Mouse (Mus musculus) intestine, embryonic 14.5 days (tissue): ENCODE results near the gene Pwp1. TPM values are rescaled to one million over a fixed set of nuclear protein-coding genes. Genes with fewer than 3 reads are reported as not detected.
"Not testable (repeated sequence)": the region's sequence is repeated elsewhere in the genome, so short reads cannot be mapped to it uniquely, and the experiment has no call there.

ENCODE experiments used
- ATAC-seq: fragments of 200-750 bp; cut with Nextera tagmentation; replicated peaks from 2 replicates; pipeline ENCODE4 v1.8.0; 2017; ENCODE audit warnings: low read depth, moderate number of reproducible peaks, moderate TSS enrichment, moderate library complexity; ENCODE audit not compliant: low FRiP score, low TSS enrichment
- DNase-seq: peaks from one replicate; pipeline ENCODE4 v3.0.0-alpha.2; 2018; ENCODE audit warnings: low spot score
- H3K27ac ChIP-seq: fragments of 300-500 bp; sonication (generic); 2 replicates; pipeline ENCODE4 v1.5.1; 2014; ENCODE audit warnings: low read depth, mild to moderate bottlenecking, control low read depth
- H3K27me3 ChIP-seq: fragments of 300-500 bp; sonication (generic); replicated peaks from 2 replicates; pipeline ENCODE4 v1.6.1; 2014; ENCODE audit warnings: low read length, control low read depth; ENCODE audit not compliant: control insufficient read depth, insufficient read depth
- H3K36me3 ChIP-seq: fragments of 300-500 bp; sonication (generic); 2 replicates; pipeline ENCODE4 v1.6.1; 2014; ENCODE audit warnings: low read length, control low read depth; ENCODE audit not compliant: control insufficient read depth, insufficient read depth
- H3K4me1 ChIP-seq: fragments of 300-500 bp; sonication (generic); replicated peaks from 2 replicates; pipeline ENCODE4 v1.6.1; 2014; ENCODE audit warnings: low read length, control low read depth, mixed read lengths; ENCODE audit not compliant: control insufficient read depth, insufficient read depth
- H3K4me2 ChIP-seq: fragments of 300-500 bp; sonication (generic); 2 replicates; pipeline ENCODE4 v1.6.1; 2014; ENCODE audit warnings: low read length
- H3K4me3 ChIP-seq: fragments of 300-500 bp; sonication (generic); 2 replicates; pipeline ENCODE4 v1.5.1; 2014; ENCODE audit warnings: low read depth, low read length, control low read depth, mixed read lengths
- H3K9ac ChIP-seq: fragments of 300-500 bp; sonication (generic); 2 replicates; pipeline ENCODE4 v1.6.1; 2014; ENCODE audit warnings: mild to moderate bottlenecking, low read length
- H3K9me3 ChIP-seq: fragments of 300-500 bp; sonication (generic); 2 replicates; pipeline ENCODE4 v1.6.1; 2016; ENCODE audit warnings: low read length, control low read depth; ENCODE audit not compliant: control insufficient read depth
- WGBS: fragments of 180-500 bp; shearing (Covaris S2); extraction: QIAGEN DNeasy Blood & Tissue Kit; methylation state at CpG from one replicate; pipeline ENCODE4 v1.1.7; 2014; 5-methylcytosine and 5-hydroxymethylcytosine counted together
- polyA plus RNA-seq: library from polyadenylated mRNA; unstranded; fragments of >200 nt; fragmentation: Nextera tagmentation; extraction: Ambion mirVana; gene quantifications from 2 replicates; pipeline ENCODE4 v1.2.1, GENCODE M21; 2014

The Pwp1 gene
- 82.1 and 85.0 TPM in 2 replicates for polyA plus RNA-seq

DNA sequence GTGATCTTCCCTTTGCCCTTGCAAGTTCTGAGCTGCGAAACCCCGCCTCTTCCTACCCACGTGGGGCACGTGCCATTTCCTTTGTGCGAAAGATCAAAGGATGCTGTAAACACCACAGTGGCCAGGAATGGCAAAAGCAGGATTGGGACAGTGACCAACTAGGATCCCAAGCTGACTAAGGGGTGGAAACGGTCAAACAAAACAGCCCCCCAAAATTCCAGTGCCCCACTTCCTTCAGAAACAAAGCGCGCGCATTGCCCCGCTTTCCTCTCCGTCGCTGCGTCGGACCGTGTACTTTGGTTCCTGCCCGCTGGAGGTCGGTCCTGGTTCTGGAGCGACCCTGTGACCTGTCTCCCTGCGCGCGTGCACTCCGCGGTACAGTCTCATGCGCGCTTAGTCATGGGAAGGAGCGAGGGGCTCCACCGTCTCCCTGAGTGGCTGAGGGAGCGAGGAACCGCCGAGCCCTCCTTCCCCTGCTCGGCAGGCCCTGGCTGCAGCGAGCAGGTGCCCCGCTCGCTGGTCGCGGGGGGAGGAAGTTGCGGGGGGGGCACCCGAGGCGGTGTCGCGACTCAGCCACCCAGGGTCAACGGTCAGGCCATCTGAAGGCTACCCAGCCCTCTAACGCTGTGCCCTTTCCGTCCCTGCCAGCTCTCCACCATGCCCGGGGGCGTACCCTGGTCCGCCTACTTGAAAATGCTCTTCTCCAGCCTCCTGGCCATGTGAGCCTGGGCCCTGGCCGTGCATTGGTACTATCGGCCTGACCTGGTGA is at the start of gene Pwp1:
Pwp1 (plus strand) TSS at position 410 of the 769 bp plus-strand sequence.
- not testable (repeated sequence) for H3K9me3 ChIP-seq, H3K27ac ChIP-seq, H3K27me3 ChIP-seq, H3K36me3 ChIP-seq, H3K4me1 ChIP-seq
- peak within 1 kb of the TSS; percentile 47 for H3K4me3 ChIP-seq
- peak within 1 kb of the TSS; percentile 55 for H3K9ac ChIP-seq
- peak within 1 kb of the TSS; percentile 86 for H3K4me2 ChIP-seq
- peak; percentile 86 for ATAC-seq
- peak; percentile 79 for DNase-seq
- WGBS, result 3% methylated on average over 47 of the region's 49 CpGs

DNA sequence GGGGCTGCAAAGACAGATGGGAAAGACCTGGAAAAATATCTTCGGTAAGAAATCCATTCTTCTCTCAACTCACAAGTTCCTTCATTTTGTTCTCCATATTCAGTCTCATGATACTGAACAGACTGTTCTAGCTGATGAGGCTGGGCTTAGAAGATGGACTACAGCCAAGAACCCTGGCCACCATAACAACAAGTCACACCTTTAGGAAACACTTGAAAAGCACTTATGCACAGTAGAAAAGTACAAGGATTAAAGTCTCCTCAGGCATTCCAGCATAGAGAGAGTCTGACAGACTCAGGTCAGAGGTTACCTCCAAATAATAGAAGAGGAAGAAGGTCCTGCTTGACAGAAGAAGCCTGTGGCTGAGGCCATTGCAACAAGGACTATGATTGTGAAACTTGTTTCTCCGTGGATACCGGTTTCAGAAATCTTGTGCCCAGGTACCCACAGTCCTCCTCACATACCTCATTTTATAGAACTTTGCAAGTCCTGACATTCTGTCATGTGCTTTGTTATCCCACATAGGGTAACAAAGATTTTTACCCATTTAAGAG is 7.1 kb upstream of the Pwp1 start:
- not testable (repeated sequence) for H3K4me1 ChIP-seq, H3K27ac ChIP-seq, DNase-seq, H3K9ac ChIP-seq, H3K4me2 ChIP-seq, H3K9me3 ChIP-seq, H3K4me3 ChIP-seq, ATAC-seq, H3K27me3 ChIP-seq, H3K36me3 ChIP-seq
- whole genome bisulfite sequencing, result 88% methylated on average over 1 of the region's 3 CpGs

- H3K9me3 ChIP-seq, H3K27ac ChIP-seq, ATAC-seq, H3K27me3 ChIP-seq, H3K4me1 ChIP-seq, H3K4me2 ChIP-seq, H3K36me3 ChIP-seq, H3K4me3 ChIP-seq, H3K9ac ChIP-seq, DNase-seq: not testable (repeated sequence)
- WGBS, result 78% methylated on average over 1 of the region's 1 CpGs
These were observed 5.5 kb upstream of the Pwp1 start for GRCm38 (mm10) chr10:85823752-85824151.

DNA sequence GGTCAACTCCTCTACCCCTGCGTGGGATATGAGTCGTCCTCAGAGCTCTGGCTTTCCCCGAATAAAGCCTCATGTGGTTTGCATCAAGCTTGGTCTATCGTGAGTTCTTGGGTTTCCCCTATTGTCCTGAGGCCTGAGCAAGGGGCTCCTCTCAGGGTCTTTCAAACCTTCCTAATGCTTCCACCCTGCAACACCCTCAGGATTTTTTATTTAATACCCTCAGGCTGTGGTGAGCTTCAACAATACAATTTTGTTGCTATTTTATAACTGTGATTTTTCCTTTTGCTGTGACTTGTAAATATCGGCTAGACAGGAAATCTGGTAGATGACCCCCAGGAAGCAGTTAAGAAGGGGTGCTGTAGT is 591 bp upstream of the Pwp1 start:
- Histone ChIP-seq H3K4me2 (peak overlapping the region; percentile 86), H3K4me3 (peak overlapping the region; percentile 47; the same call in 1 of the 2 replicates)
- not testable (repeated sequence) for DNase-seq, H3K27me3 ChIP-seq, H3K27ac ChIP-seq, ATAC-seq, H3K9ac ChIP-seq, H3K4me1 ChIP-seq, H3K9me3 ChIP-seq, H3K36me3 ChIP-seq
- WGBS, result 60% methylated on average over 5 of the region's 5 CpGs

DNA sequence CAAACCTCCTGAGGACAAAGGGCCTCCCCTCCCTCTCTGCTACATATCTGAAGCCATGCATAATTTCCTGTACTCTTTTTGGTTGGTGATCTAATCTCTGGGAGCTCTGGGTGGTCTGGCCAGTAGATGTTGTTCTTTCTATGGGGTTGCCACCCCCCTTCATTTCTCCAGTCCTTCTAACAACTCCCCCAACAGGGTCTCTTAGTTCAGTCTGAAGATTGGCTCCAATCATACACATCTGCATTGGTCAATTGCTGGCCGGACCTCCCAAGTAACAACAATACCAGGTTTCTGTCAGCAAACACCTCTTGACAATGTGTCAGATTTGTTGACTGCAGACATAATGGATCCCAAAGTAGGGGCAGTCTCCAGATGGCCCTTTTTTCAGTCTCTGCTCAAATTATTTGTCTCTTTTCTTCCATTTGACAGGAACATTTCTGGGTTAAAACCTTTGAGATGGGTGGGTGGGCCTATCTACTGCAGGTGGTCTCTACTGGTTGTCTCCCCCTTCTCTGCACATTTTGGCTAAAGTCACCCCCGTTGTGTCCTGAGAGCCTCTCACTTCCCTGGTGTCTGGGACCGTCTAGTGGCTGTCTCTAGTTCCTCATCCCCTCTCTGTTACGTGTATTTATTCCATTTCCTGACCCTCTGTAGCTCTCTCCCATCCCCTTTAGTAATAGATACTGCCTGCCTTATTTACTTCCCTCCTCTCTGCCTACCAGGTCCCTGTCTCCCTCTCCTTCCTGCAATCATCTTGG is 17.0 kb downstream of the Pwp1 start:
- ATAC-seq (no peak), DNase-seq (no peak)
- Histone ChIP-seq H3K27me3 (no peaks in the 10 kb centered on the region), H3K4me1 (no peaks in the 10 kb centered on the region), H3K9ac (no peak overlapping the region), H3K36me3 (no peaks in the 10 kb centered on the region), H3K4me3 (no peak overlapping the region), H3K27ac (no peak overlapping the region), H3K4me2 (no peak overlapping the region), H3K9me3 (no peaks in the 10 kb centered on the region)
- 77% methylated on average over 4 of the region's 4 CpGs for WGBS

DNA sequence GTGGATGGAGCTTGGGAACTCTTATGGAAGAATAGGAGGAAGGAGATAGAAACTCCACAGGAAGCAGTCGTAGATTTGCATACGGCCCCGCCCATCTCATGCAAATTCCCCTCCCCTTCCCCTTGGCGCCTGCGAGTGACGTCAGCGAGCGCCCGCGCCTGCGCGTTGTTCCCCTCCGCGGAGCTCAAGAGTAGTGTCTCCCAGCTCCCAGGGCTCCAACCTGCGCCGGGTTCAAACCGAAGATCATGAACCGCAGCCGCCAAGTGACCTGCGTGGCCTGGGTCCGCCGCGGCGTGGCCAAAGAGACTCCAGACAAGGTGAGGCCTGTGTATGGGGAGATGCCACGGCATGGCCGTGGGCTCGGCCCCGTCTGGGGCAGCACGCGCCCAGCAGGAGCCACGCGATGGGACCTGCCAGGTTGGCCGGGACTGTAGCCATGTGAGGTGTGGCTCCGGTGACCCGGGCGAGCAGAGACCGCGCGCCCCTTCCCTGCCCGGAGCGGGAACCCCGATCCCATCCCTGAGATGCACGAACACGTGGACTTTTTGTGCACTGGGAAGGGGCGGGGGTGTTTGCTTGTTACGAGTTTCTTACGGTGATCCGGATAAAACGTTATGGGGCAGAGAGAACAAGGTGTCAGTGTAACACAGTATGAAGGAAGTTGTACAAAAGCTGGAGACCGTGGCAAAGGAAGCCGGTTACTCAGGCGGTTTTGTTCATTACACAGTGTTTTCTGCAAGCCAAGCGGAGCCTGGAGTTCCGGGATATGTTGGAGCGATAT is 42.6 kb downstream of the Pwp1 start:
- Histone ChIP-seq H3K9ac (peak overlapping the region; percentile 79), H3K9me3 (no peaks in the 10 kb centered on the region), H3K4me2 (peak overlapping the region; percentile 72), H3K27me3 (no peaks in the 10 kb centered on the region), H3K4me1 (peaks cover 9% of the 10 kb centered on the region; the same call in 1 of the 2 replicates), H3K27ac (peak overlapping the region; percentile 44; the same call in 1 of the 2 replicates), H3K36me3 (peaks cover 29% of the 10 kb centered on the region), H3K4me3 (peak overlapping the region; percentile 88)
- WGBS, result under 1% methylated on average over 55 of the region's 55 CpGs
- peak; percentile 98 for DNase-seq
- peak; percentile 93 for ATAC-seq

DNA sequence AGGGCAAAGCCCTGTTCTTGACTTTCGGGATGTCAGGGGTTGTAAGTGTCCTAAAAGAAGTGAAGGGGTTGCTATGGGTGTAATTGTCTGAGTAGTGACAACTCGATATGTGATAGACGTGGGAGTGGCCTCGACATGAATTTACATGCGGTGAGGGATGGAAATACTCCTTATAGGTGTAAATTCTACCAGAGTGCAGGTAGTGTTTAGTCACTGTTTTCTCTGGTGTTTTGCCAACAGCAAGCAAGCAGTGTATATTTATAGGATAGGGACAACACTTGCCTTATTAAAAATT is 43.1 kb downstream of the Pwp1 start:
- peak overlapping the region; percentile 88 for H3K4me3 ChIP-seq
- 5% methylated on average over 5 of the region's 5 CpGs for WGBS
- peak overlapping the region; percentile 72 for H3K4me2 ChIP-seq
- H3K9me3 ChIP-seq, result no peaks in the 10 kb centered on the region
- H3K27ac ChIP-seq, result no peak overlapping the region
- H3K27me3 ChIP-seq, result no peaks in the 10 kb centered on the region
- ATAC-seq, result peak; percentile 28; the same call in 1 of the 2 replicates
- peaks cover 34% of the 10 kb centered on the region for H3K36me3 ChIP-seq
- DNase-seq, result no peak
- H3K4me1 ChIP-seq, result peaks cover 9% of the 10 kb centered on the region; the same call in 1 of the 2 replicates
- peak overlapping the region; percentile 79 for H3K9ac ChIP-seq

DNA sequence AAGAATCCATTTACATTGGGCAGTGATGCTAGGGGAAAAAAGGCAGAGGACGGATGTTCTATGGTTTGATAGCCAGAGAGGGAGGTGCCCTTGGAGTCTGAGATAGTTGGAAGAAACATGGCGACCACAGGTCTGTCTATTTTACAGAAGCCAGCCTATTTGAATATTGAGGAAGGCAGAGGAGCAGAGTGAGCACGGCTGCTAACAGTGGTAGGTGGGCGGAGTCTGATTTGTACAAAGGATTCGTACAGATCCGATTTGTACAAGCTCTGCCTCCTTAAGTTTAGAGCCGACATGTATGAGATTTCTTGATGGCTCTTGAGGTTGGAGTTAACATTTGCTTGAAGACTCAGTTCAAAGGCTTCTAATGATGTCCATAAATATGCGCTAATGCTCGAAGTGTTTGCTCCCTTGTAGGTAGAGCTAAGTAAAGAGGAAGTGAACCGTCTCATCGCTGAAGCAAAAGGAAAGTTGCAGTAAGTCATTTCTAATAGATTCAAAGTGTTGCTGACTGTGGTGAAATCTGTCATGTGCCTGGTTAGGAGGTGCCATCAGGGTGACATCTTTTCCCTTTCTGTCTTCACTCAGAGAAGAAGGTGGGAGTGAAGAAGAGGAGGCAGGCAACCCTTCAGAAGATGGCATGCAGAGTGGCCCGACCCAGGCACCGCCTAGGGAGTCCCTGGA is 44.7 kb downstream of the Pwp1 start:
- 89% methylated on average over 13 of the region's 13 CpGs for WGBS
- peaks cover 9% of the 10 kb centered on the region; the same call in 1 of the 2 replicates for H3K4me1 ChIP-seq
- H3K36me3 ChIP-seq, result peaks cover 48% of the 10 kb centered on the region
- ATAC-seq, result no peak
- DNase-seq, result no peak
- no peaks in the 10 kb centered on the region for H3K27me3 ChIP-seq
- no peak overlapping the region for H3K9ac ChIP-seq
- no peak overlapping the region for H3K4me3 ChIP-seq
- H3K4me2 ChIP-seq, result no peak overlapping the region
- H3K27ac ChIP-seq, result no peak overlapping the region
- no peaks in the 10 kb centered on the region for H3K9me3 ChIP-seq
